Mouse (Mus musculus): ENCODE data around the gene Prpf31. TPM values are rescaled to one million over a fixed set of nuclear protein-coding genes. Genes with fewer than 3 reads are reported as not detected.
A peak's percentile ranks its signal among the peaks of the same experiment; 100 is the strongest.

The Prpf31 gene
- polyA plus RNA-seq, 1 experiment from 2014 or later: 124 TPM

GRCm38 (mm10) chr7:3644348-3644671, 14.5 kb downstream of the Prpf31 start:
- ATAC-seq (ENCODE audit: low FRiP score) (peak; percentile 0; the same call in 1 of the 2 replicates), DNase-seq (ENCODE audit: low spot score) (no peak)
- Histone ChIP-seq H3K36me3 (ENCODE audit: control insufficient read depth, insufficient read depth, low read length) (peaks cover 10% of the 10 kb centered on the region), H3K4me2 (replicated peaks; ENCODE audit: low read depth, low read length) (peak overlapping the region; percentile 38), H3K27ac (ENCODE audit: low read depth, low read length) (no peak overlapping the region), H3K27me3 (ENCODE audit: control insufficient read depth, insufficient read depth, low read length) (no peaks in the 10 kb centered on the region), H3K9ac (ENCODE audit: low read depth, low read length) (peak overlapping the region; percentile 15; the same call in 1 of the 2 replicates), H3K9me3 (ENCODE audit: control insufficient read depth, low read length) (no peaks in the 10 kb centered on the region), H3K4me1 (replicated peaks; ENCODE audit: control insufficient read depth, insufficient read depth, low read length) (peaks cover 10% of the 10 kb centered on the region; the same call in 1 of the 2 replicates), H3K4me3 (ENCODE audit: low read depth, low read length) (peak overlapping the region; percentile 81)
- WGBS: 0% methylated on average over 11 of the region's 11 CpGs

- peak within 1 kb of the TSS; percentile 69 for H3K4me2 ChIP-seq (replicated peaks; ENCODE audit: low read depth, low read length)
- ATAC-seq (ENCODE audit: low FRiP score) (peak; percentile 99), DNase-seq (ENCODE audit: low spot score) (peak; percentile 95)
- no peaks in the 10 kb centered on the region for H3K9me3 ChIP-seq (ENCODE audit: control insufficient read depth, low read length)
- peak within 1 kb of the TSS; percentile 97 for H3K27ac ChIP-seq (ENCODE audit: low read depth, low read length)
- H3K4me1 ChIP-seq (replicated peaks; ENCODE audit: control insufficient read depth, insufficient read depth, low read length): peaks cover 10% of the 10 kb centered on the region; the same call in 1 of the 2 replicates
- 0 out of 2 replicates have a peak, but pooled peaks cover 4% of the 10 kb centered on the region for H3K36me3 ChIP-seq (ENCODE audit: control insufficient read depth, insufficient read depth, low read length)
- peak within 1 kb of the TSS; percentile 89 for H3K9ac ChIP-seq (ENCODE audit: low read depth, low read length)
- H3K4me3 ChIP-seq (ENCODE audit: low read depth, low read length): peak within 1 kb of the TSS; percentile 81
- WGBS: under 1% methylated on average over 53 of the region's 58 CpGs
- no peaks in the 10 kb centered on the region for H3K27me3 ChIP-seq (ENCODE audit: control insufficient read depth, insufficient read depth, low read length)
These were observed 15.1 kb downstream of the Prpf31 start, which contains the start of gene Cnot3 for GRCm38 (mm10) chr7:3644672-3645487. Cnot3 (plus strand) TSS chr7:3645268.

GRCm38 (mm10) chr7:3645488-3646025, 15.8 kb downstream of the Prpf31 start:
- peak overlapping the region; percentile 97 for H3K27ac ChIP-seq (ENCODE audit: low read depth, low read length)
- H3K27me3 ChIP-seq (ENCODE audit: control insufficient read depth, insufficient read depth, low read length): no peaks in the 10 kb centered on the region
- WGBS: 1% methylated on average over 45 of the region's 58 CpGs
- H3K36me3 ChIP-seq (ENCODE audit: control insufficient read depth, insufficient read depth, low read length): 0 out of 2 replicates have a peak, but pooled peaks cover under 1% of the 10 kb centered on the region
- ATAC-seq (ENCODE audit: low FRiP score) (peak; percentile 4; the same call in 1 of the 2 replicates), DNase-seq (ENCODE audit: low spot score) (no peak)
- peaks cover 10% of the 10 kb centered on the region; the same call in 1 of the 2 replicates for H3K4me1 ChIP-seq (replicated peaks; ENCODE audit: control insufficient read depth, insufficient read depth, low read length)
- H3K9ac ChIP-seq (ENCODE audit: low read depth, low read length): peak overlapping the region; percentile 89
- H3K4me3 ChIP-seq (ENCODE audit: low read depth, low read length): peak overlapping the region; percentile 81
- H3K4me2 ChIP-seq (replicated peaks; ENCODE audit: low read depth, low read length): peak overlapping the region; percentile 69
- H3K9me3 ChIP-seq (ENCODE audit: control insufficient read depth, low read length): no peaks in the 10 kb centered on the region

- DNase-seq (ENCODE audit: low spot score): no peak
- 45% methylated on average over 9 of the region's 9 CpGs for WGBS
These were observed 16.4 kb downstream of the Prpf31 start for GRCm38 (mm10) chr7:3646188-3646587.

GRCm38 (mm10) chr7:3646641-3647040, 16.9 kb downstream of the Prpf31 start:
- no peak overlapping the region for H3K27ac ChIP-seq (ENCODE audit: low read depth, low read length)
- no peaks in the 10 kb centered on the region for H3K27me3 ChIP-seq (ENCODE audit: control insufficient read depth, insufficient read depth, low read length)
- peak overlapping the region; percentile 89 for H3K9ac ChIP-seq (ENCODE audit: low read depth, low read length)
- 77% methylated on average over 4 of the region's 4 CpGs for whole genome bisulfite sequencing
- H3K4me2 ChIP-seq (replicated peaks; ENCODE audit: low read depth, low read length): peak overlapping the region; percentile 69
- no peaks in the 10 kb centered on the region for H3K36me3 ChIP-seq (ENCODE audit: control insufficient read depth, insufficient read depth, low read length)
- DNase-seq (ENCODE audit: low spot score): no peak
- peak overlapping the region; percentile 81 for H3K4me3 ChIP-seq (ENCODE audit: low read depth, low read length)
- peaks cover 10% of the 10 kb centered on the region; the same call in 1 of the 2 replicates for H3K4me1 ChIP-seq (replicated peaks; ENCODE audit: control insufficient read depth, insufficient read depth, low read length)
- ATAC-seq (ENCODE audit: low FRiP score): no peak
- no peaks in the 10 kb centered on the region for H3K9me3 ChIP-seq (ENCODE audit: control insufficient read depth, low read length)

More at GRCm38 (mm10) chr7:3646188-3646587, 16.4 kb downstream of the Prpf31 start:
- H3K36me3 ChIP-seq (ENCODE audit: control insufficient read depth, insufficient read depth, low read length): no peaks in the 10 kb centered on the region
- no peak overlapping the region for H3K27ac ChIP-seq (ENCODE audit: low read depth, low read length)
- no peaks in the 10 kb centered on the region for H3K27me3 ChIP-seq (ENCODE audit: control insufficient read depth, insufficient read depth, low read length)
- H3K9ac ChIP-seq (ENCODE audit: low read depth, low read length): peak overlapping the region; percentile 89
- ATAC-seq (ENCODE audit: low FRiP score): no peak
- H3K4me2 ChIP-seq (replicated peaks; ENCODE audit: low read depth, low read length): peak overlapping the region; percentile 69
- peaks cover 10% of the 10 kb centered on the region; the same call in 1 of the 2 replicates for H3K4me1 ChIP-seq (replicated peaks; ENCODE audit: control insufficient read depth, insufficient read depth, low read length)
- H3K9me3 ChIP-seq (ENCODE audit: control insufficient read depth, low read length): no peaks in the 10 kb centered on the region
- peak overlapping the region; percentile 81 for H3K4me3 ChIP-seq (ENCODE audit: low read depth, low read length)

GRCm38 (mm10) chr7:3656966-3657365, 27.2 kb downstream of the Prpf31 start:
- no peak for ATAC-seq (ENCODE audit: low FRiP score)
- Histone ChIP-seq H3K4me1 (replicated peaks; ENCODE audit: control insufficient read depth, insufficient read depth, low read length) (no peaks in the 10 kb centered on the region), H3K27ac (ENCODE audit: low read depth, low read length) (no peak overlapping the region), H3K9ac (ENCODE audit: low read depth, low read length) (no peak overlapping the region), H3K4me3 (ENCODE audit: low read depth, low read length) (no peak overlapping the region), H3K36me3 (ENCODE audit: control insufficient read depth, insufficient read depth, low read length) (peaks cover 45% of the 10 kb centered on the region), H3K9me3 (ENCODE audit: control insufficient read depth, low read length) (no peaks in the 10 kb centered on the region), H3K27me3 (ENCODE audit: control insufficient read depth, insufficient read depth, low read length) (no peaks in the 10 kb centered on the region), H3K4me2 (replicated peaks; ENCODE audit: low read depth, low read length) (no peak overlapping the region)
- WGBS: 92% methylated on average over 4 of the region's 4 CpGs
- no peak for DNase-seq (ENCODE audit: low spot score)

- no peak for ATAC-seq (ENCODE audit: low FRiP score)
- Histone ChIP-seq H3K27ac (ENCODE audit: low read depth, low read length) (no peak overlapping the region), H3K9ac (ENCODE audit: low read depth, low read length) (no peak overlapping the region), H3K27me3 (ENCODE audit: control insufficient read depth, insufficient read depth, low read length) (no peaks in the 10 kb centered on the region), H3K4me3 (ENCODE audit: low read depth, low read length) (no peak overlapping the region), H3K4me1 (replicated peaks; ENCODE audit: control insufficient read depth, insufficient read depth, low read length) (no peaks in the 10 kb centered on the region), H3K9me3 (ENCODE audit: control insufficient read depth, low read length) (no peaks in the 10 kb centered on the region), H3K4me2 (replicated peaks; ENCODE audit: low read depth, low read length) (no peak overlapping the region), H3K36me3 (ENCODE audit: control insufficient read depth, insufficient read depth, low read length) (peaks cover 40% of the 10 kb centered on the region)
- DNase-seq (ENCODE audit: low spot score): no peak
- 91% methylated on average over 14 of the region's 14 CpGs for WGBS
These were observed 28.8 kb downstream of the Prpf31 start for GRCm38 (mm10) chr7:3658578-3658977.

GRCm38 (mm10) chr7:3664524-3665214, 34.9 kb downstream of the Prpf31 start:
- no peaks in the 10 kb centered on the region for H3K9me3 ChIP-seq (ENCODE audit: control insufficient read depth, low read length)
- peak overlapping the region; percentile 36 for H3K4me2 ChIP-seq (replicated peaks; ENCODE audit: low read depth, low read length)
- 33% methylated on average over 15 of the region's 15 CpGs for WGBS
- H3K4me3 ChIP-seq (ENCODE audit: low read depth, low read length): peak overlapping the region; percentile 61
- 0 out of 2 replicates have a peak overlapping the region, but pooled peaks have one; percentile 47 for H3K27ac ChIP-seq (ENCODE audit: low read depth, low read length)
- ATAC-seq (ENCODE audit: low FRiP score) (peak; percentile 32), DNase-seq (ENCODE audit: low spot score) (peak; percentile 34)
- H3K9ac ChIP-seq (ENCODE audit: low read depth, low read length): peak overlapping the region; percentile 66
- H3K4me1 ChIP-seq (replicated peaks; ENCODE audit: control insufficient read depth, insufficient read depth, low read length): no peaks in the 10 kb centered on the region
- H3K36me3 ChIP-seq (ENCODE audit: control insufficient read depth, insufficient read depth, low read length): peaks cover 10% of the 10 kb centered on the region
- H3K27me3 ChIP-seq (ENCODE audit: control insufficient read depth, insufficient read depth, low read length): no peaks in the 10 kb centered on the region
